Mouse (Mus musculus) stomach, postnatal 0 days (tissue): ENCODE measurements around the gene Osbpl8. TPM values are rescaled to one million over a fixed set of nuclear protein-coding genes. Genes with fewer than 3 reads are reported as not detected.

Experiments used
- ATAC-seq: fragments of 200-750 bp; cut with Nextera tagmentation; 2 replicates; pipeline ENCODE4 v1.8.0; 2017; ENCODE audit not compliant: low FRiP score, low TSS enrichment
- DNase-seq: peaks from one replicate; pipeline ENCODE4 v3.0.0-alpha.2; 2016; ENCODE audit warnings: low spot score
- H3K27ac ChIP-seq: fragments of 300-500 bp; sonication (generic); replicated peaks from 2 replicates; pipeline ENCODE4 v1.5.1; 2014; ENCODE audit warnings: mild to moderate bottlenecking, control low read depth
- H3K27me3 ChIP-seq: fragments of 300-500 bp; sonication (generic); 2 replicates; pipeline ENCODE4 v1.6.1; 2014; ENCODE audit warnings: low read length; ENCODE audit not compliant: control insufficient read depth, insufficient read depth
- H3K36me3 ChIP-seq: fragments of 300-500 bp; sonication (generic); 2 replicates; pipeline ENCODE4 v1.6.1; 2014; ENCODE audit warnings: low read length, mixed read lengths; ENCODE audit not compliant: control insufficient read depth, insufficient read depth
- H3K4me1 ChIP-seq: fragments of 300-500 bp; sonication (generic); replicated peaks from 2 replicates; pipeline ENCODE4 v1.6.1; 2014; ENCODE audit warnings: antibody characterized with exemption; ENCODE audit not compliant: control insufficient read depth, insufficient read depth
- H3K4me2 ChIP-seq: fragments of 300-500 bp; sonication (generic); replicated peaks from 2 replicates; pipeline ENCODE4 v1.6.1; 2014; ENCODE audit warnings: low read depth, mild to moderate bottlenecking, control low read depth, moderate library complexity
- H3K4me3 ChIP-seq: fragments of 300-500 bp; sonication (generic); 2 replicates; pipeline ENCODE4 v1.5.1; 2014; ENCODE audit warnings: low read depth, low read length, control low read depth
- H3K9ac ChIP-seq: fragments of 300-500 bp; sonication (generic); 2 replicates; pipeline ENCODE4 v1.6.1; 2014; ENCODE audit warnings: mild to moderate bottlenecking, low read length, control low read depth, mixed read lengths
- H3K9me3 ChIP-seq: fragments of 300-500 bp; sonication (generic); 2 replicates; pipeline ENCODE4 v1.6.1; 2016; ENCODE audit warnings: low read length; ENCODE audit not compliant: control insufficient read depth
- CTCF ChIP-seq: IDR thresholded peaks from 2 replicates; pipeline ENCODE4 v1.5.1; 2016; ENCODE audit warnings: antibody characterized with exemption, low read depth, mild to moderate bottlenecking, moderate library complexity
- EP300 ChIP-seq: optimal IDR thresholded peaks from 2 replicates; pipeline ENCODE3; 2016; ENCODE audit warnings: antibody characterized with exemption
- WGBS: fragments of 180-500 bp; shearing (Covaris S2); extraction: QIAGEN DNeasy Blood & Tissue Kit; methylation state at CpG from one replicate; pipeline ENCODE4 v1.1.7; 2014; 5-methylcytosine and 5-hydroxymethylcytosine counted together
- polyA plus RNA-seq: library from polyadenylated mRNA; unstranded; fragments of >200 nt; fragmentation: Nextera tagmentation; extraction: Ambion mirVana; gene quantifications from 2 replicates; pipeline ENCODE4 v1.2.1, GENCODE M21; 2015

The Osbpl8 gene
- polyA plus RNA-seq, 1 experiment from 2014 or later = 5.1 TPM

DNA sequence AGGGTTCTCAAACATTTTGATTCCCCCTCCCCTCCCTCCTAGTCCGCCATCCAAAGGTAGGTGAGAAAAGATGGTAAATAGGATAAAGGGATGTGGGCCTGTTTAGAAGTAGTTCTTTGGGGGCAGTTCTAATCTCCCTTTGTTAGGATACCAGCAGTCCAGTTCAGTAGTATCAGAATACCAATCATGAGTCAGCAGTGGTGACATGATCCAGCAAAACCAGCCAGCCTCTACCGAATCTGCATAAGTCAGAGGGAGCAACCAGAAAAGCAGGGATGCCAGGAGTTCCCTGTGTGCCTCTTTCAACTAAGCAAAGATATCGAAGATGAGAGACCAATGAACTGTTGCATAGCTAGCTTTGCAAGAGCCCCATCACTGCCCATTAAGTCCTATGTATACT lies 91.6 kb downstream of the Osbpl8 start:
- TF ChIP-seq CTCF (no peak), EP300 (no peak)
- 83% methylated on average over 3 of the region's 3 CpGs for WGBS
- DNase-seq = no peak
- no peaks in the 10 kb centered on the region for H3K36me3 ChIP-seq
- no peak overlapping the region for H3K4me2 ChIP-seq
- H3K9ac ChIP-seq = no peak overlapping the region
- H3K9me3 ChIP-seq = no peaks in the 10 kb centered on the region
- no peaks in the 10 kb centered on the region for H3K27me3 ChIP-seq
- H3K4me3 ChIP-seq = no peak overlapping the region
- no peak overlapping the region for H3K27ac ChIP-seq
- H3K4me1 ChIP-seq = no peaks in the 10 kb centered on the region
- no peak for ATAC-seq

DNA sequence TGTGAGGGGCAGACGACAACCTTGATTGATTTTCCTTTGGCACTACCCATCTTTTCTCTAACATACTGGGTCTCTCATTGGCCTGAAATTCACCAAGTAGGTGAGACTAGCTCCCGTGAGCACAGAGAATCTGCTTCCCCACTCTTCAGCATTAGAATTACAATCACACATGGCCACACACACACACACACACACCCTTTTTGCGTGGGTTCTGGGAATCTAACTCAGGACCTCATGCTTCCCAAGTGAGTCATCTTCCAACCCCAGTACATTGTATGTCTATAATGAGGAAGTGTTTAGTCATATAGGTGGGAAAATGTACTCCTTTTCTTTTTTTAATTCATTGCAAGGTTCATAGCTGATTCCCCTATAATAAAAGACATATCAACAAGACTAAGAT lies 92.8 kb downstream of the Osbpl8 start:
- TF ChIP-seq EP300 (no peak), CTCF (no peak)
- ATAC-seq (no peak), DNase-seq (no peak)
- no peak overlapping the region for H3K4me2 ChIP-seq
- H3K4me1 ChIP-seq = no peaks in the 10 kb centered on the region
- H3K27me3 ChIP-seq = no peaks in the 10 kb centered on the region
- no peaks in the 10 kb centered on the region for H3K36me3 ChIP-seq
- H3K9me3 ChIP-seq = no peaks in the 10 kb centered on the region
- no peak overlapping the region for H3K4me3 ChIP-seq
- 0 out of 2 replicates have a peak overlapping the region, but pooled peaks have one; percentile 4 for H3K27ac ChIP-seq
- WGBS = 68% methylated on average over 3 of the region's 3 CpGs
- H3K9ac ChIP-seq = no peak overlapping the region

GRCm38 (mm10) chr10:111258256-111258655 lies 93.7 kb downstream of the Osbpl8 start:
- ATAC-seq (no peak), DNase-seq (no peak)
- Histone ChIP-seq H3K9ac (no peak overlapping the region), H3K4me1 (no peaks in the 10 kb centered on the region), H3K36me3 (no peaks in the 10 kb centered on the region), H3K4me2 (no peak overlapping the region), H3K27ac (no peak overlapping the region), H3K27me3 (no peaks in the 10 kb centered on the region), H3K9me3 (no peaks in the 10 kb centered on the region), H3K4me3 (no peak overlapping the region)
- TF ChIP-seq EP300 (no peak), CTCF (no peak)
- WGBS = 85% methylated on average over 3 of the region's 3 CpGs

- Histone ChIP-seq H3K4me2 (peak overlapping the region; percentile 25; the same call in 1 of the 2 replicates), H3K9ac (no peak overlapping the region), H3K27ac (no peak overlapping the region), H3K27me3 (no peaks in the 10 kb centered on the region), H3K4me3 (no peak overlapping the region), H3K4me1 (no peaks in the 10 kb centered on the region), H3K36me3 (no peaks in the 10 kb centered on the region), H3K9me3 (no peaks in the 10 kb centered on the region)
- whole genome bisulfite sequencing = 76% methylated on average over 15 of the region's 15 CpGs
- DNase-seq = no peak
- ATAC-seq = peak; percentile 35; the same call in 1 of the 2 replicates
- no peak for TF ChIP-seq CTCF
- no peak for TF ChIP-seq EP300
Observed at GRCm38 (mm10) chr10:111271687-111272086, 107.1 kb downstream of the Osbpl8 start.

DNA sequence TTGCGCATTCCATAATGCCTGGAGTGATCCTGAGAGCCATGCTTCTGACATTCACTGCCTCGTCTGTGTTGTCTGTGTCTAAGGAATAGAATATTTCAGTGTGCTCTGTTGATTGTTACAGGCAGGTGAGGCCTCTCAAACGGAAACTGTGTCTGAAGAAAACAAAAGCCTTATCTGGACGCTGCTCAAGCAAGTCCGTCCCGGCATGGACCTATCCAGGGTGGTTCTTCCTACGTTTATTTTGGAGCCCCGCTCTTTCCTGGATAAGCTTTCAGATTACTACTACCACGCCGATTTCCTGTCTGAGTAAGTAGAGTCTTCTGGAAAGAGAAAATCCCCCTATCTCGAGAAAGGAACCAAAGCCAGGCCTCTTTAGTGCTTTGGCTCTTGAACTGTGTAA lies 108.4 kb downstream of the Osbpl8 start:
- 64% methylated on average over 11 of the region's 11 CpGs for WGBS
- H3K4me1 ChIP-seq = no peaks in the 10 kb centered on the region
- no peaks in the 10 kb centered on the region for H3K36me3 ChIP-seq
- ATAC-seq = no peak
- no peak overlapping the region for H3K9ac ChIP-seq
- no peak overlapping the region for H3K27ac ChIP-seq
- TF ChIP-seq EP300 = no peak
- no peak for TF ChIP-seq CTCF
- H3K9me3 ChIP-seq = no peaks in the 10 kb centered on the region
- H3K27me3 ChIP-seq = no peaks in the 10 kb centered on the region
- no peak for DNase-seq
- no peak overlapping the region for H3K4me2 ChIP-seq
- H3K4me3 ChIP-seq = no peak overlapping the region

GRCm38 (mm10) chr10:111273463-111274088 lies 109.0 kb downstream of the Osbpl8 start:
- no peak for DNase-seq
- H3K4me3 ChIP-seq = no peak overlapping the region
- no peak for ATAC-seq
- H3K36me3 ChIP-seq = peaks cover 2% of the 10 kb centered on the region; the same call in 1 of the 2 replicates
- no peaks in the 10 kb centered on the region for H3K4me1 ChIP-seq
- 69% methylated on average over 5 of the region's 5 CpGs for WGBS
- no peak overlapping the region for H3K9ac ChIP-seq
- no peaks in the 10 kb centered on the region for H3K9me3 ChIP-seq
- no peak overlapping the region for H3K4me2 ChIP-seq
- TF ChIP-seq EP300 (no peak), CTCF (no peak)
- H3K27ac ChIP-seq = no peak overlapping the region
- H3K27me3 ChIP-seq = no peaks in the 10 kb centered on the region
